26 mouse cellular contexts compared by ENCODE assay signal in the genomic region with DNA sequence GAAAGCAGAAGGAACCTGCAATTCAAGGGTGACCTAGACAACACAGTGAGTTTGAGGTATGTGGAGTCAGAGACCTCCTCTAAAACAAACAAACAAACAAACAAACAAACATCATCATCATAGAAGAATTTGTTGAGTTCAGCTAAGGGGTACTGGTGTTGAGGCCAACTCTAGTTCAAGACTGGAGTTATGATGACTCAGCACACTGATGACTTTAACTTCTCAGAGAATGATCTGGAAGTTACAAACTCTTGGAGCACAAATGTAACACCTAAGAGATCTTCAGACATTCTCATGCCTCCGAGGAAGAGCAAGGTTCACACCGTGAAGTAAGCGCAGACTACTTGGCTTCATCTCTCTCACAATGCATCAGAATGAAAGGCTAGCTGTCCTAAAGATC. TPM values are rescaled to one million over a fixed set of nuclear protein-coding genes. Genes with fewer than 3 reads are reported as not detected.
"Had no signal": no experiment of that assay in that cellular context is flagged by ENCODE, and none has a peak within 500 bp of the region (broad histone marks: within the 10 kb centered on the region; RNA-seq: fewer than 3 reads in every experiment).

No protein-coding gene starts in this region.

- H3K4me2 ChIP-seq: embryonic facial prominence, embryonic 12.5 days; embryonic facial prominence, embryonic 13.5 days; embryonic facial prominence, embryonic 15.5 days; forebrain, embryonic 12.5 days; forebrain, embryonic 13.5 days; forebrain, embryonic 15.5 days had no signal

- H3K36me3 ChIP-seq: embryonic facial prominence, embryonic 10.5 days; embryonic facial prominence, embryonic 12.5 days; embryonic facial prominence, embryonic 13.5 days; embryonic facial prominence, embryonic 15.5 days; forebrain, embryonic 10.5 days; forebrain, embryonic 12.5 days; forebrain, embryonic 15.5 days had no signal

- H3K9me3 ChIP-seq: embryonic facial prominence, embryonic 10.5 days; embryonic facial prominence, embryonic 12.5 days; embryonic facial prominence, embryonic 13.5 days; embryonic facial prominence, embryonic 15.5 days; forebrain, embryonic 10.5 days; forebrain, embryonic 12.5 days; forebrain, embryonic 13.5 days; forebrain, embryonic 15.5 days had no signal

- DNase-seq: cerebellum, adult 9-10 months; cerebellum, adult 9-11 months; cerebellum, postnatal 10 days; cerebellum, postnatal 14 days; cerebellum, postnatal 25 days; cerebellum, postnatal 36 days; embryo, embryonic 11 days; forebrain, postnatal 0 days; gastrocnemius, adult 2 months; gastrocnemius, postnatal 10 days; gastrocnemius, postnatal 14 days; gastrocnemius, postnatal 25 days; gastrocnemius, postnatal 36 days; heart, adult 11 months; heart, adult 18-20 months; heart, adult 2 months had no signal

- H3K27me3 ChIP-seq: embryonic facial prominence, embryonic 12.5 days; embryonic facial prominence, embryonic 13.5 days; embryonic facial prominence, embryonic 15.5 days; forebrain, embryonic 12.5 days; forebrain, embryonic 13.5 days; forebrain, embryonic 15.5 days had no signal

- H3K4me3 ChIP-seq: embryonic facial prominence, embryonic 10.5 days; embryonic facial prominence, embryonic 12.5 days; embryonic facial prominence, embryonic 13.5 days; embryonic facial prominence, embryonic 15.5 days; erythroblast, embryonic 14.5 days; forebrain, embryonic 10.5 days; forebrain, embryonic 12.5 days; forebrain, embryonic 13.5 days; forebrain, embryonic 15.5 days; gastrocnemius, adult 2 months; heart, adult 2 months had no signal

- H3K9ac ChIP-seq: embryonic facial prominence, embryonic 12.5 days; embryonic facial prominence, embryonic 13.5 days; embryonic facial prominence, embryonic 15.5 days; forebrain, embryonic 12.5 days; forebrain, embryonic 13.5 days; forebrain, embryonic 15.5 days; forebrain, postnatal 0 days had no signal

- H3K4me1 ChIP-seq: forebrain, embryonic 12.5 days; forebrain, embryonic 13.5 days; forebrain, embryonic 15.5 days had no signal

- H3K27ac ChIP-seq: embryonic facial prominence, embryonic 10.5 days; embryonic facial prominence, embryonic 12.5 days; embryonic facial prominence, embryonic 13.5 days; embryonic facial prominence, embryonic 15.5 days; forebrain, embryonic 10.5 days; forebrain, embryonic 12.5 days; forebrain, embryonic 13.5 days; forebrain, embryonic 15.5 days; gastrocnemius, adult 2 months; heart, adult 2 months had no signal

RNA-seq across cellular contexts. Expression of a gene that starts 28.1 kb away (rescaled TPM):
- total RNA-seq: granulocyte monocyte progenitor cell, adult 5-6 weeks had no signal
- polyA plus RNA-seq: erythroblast, embryonic 14.5 days had no signal
